Mouse (Mus musculus): ENCODE results near the gene Tmod3. TPM values are rescaled to one million over a fixed set of nuclear protein-coding genes. Genes with fewer than 3 reads are reported as not detected.
"Not testable (repeated sequence)": the region's sequence is repeated elsewhere in the genome, so short reads cannot be mapped to it uniquely, and the experiment has no call there.

The Tmod3 gene
- polyA plus RNA-seq, 1 experiment from 2014 or later: 74.6 TPM

GRCm38 (mm10) chr9:75551342-75551741, 8.1 kb downstream of the Tmod3 start:
- Histone ChIP-seq H3K4me2 (no peak overlapping the region), H3K27me3 (replicated peaks) (no peaks in the 10 kb centered on the region), H3K4me3 (no peak overlapping the region), H3K9me3 (replicated peaks) (no peaks in the 10 kb centered on the region; the same call in 1 of the 2 replicates), H3K9ac (no peak overlapping the region), H3K27ac (ENCODE audit: poor library complexity, severe bottlenecking) (no peak overlapping the region), H3K36me3 (0 out of 2 replicates have a peak, but pooled peaks cover 4% of the 10 kb centered on the region), H3K4me1 (replicated peaks) (peaks cover 31% of the 10 kb centered on the region)
- no peak for ATAC-seq (ENCODE audit: insufficient number of reproducible peaks, low FRiP score)
- WGBS: 51% methylated on average over 5 of the region's 5 CpGs

- ATAC-seq (ENCODE audit: insufficient number of reproducible peaks, low FRiP score): peak; percentile 74
- Histone ChIP-seq H3K27ac (ENCODE audit: poor library complexity, severe bottlenecking) (peak overlapping the region; percentile 69; the same call in 1 of the 2 replicates), H3K9me3 (replicated peaks) (no peaks in the 10 kb centered on the region; the same call in 1 of the 2 replicates), H3K27me3 (replicated peaks) (no peaks in the 10 kb centered on the region), H3K9ac (no peak overlapping the region), H3K36me3 (0 out of 2 replicates have a peak, but pooled peaks cover 4% of the 10 kb centered on the region), H3K4me1 (replicated peaks) (peaks cover 36% of the 10 kb centered on the region), H3K4me3 (no peak overlapping the region), H3K4me2 (no peak overlapping the region)
- 46% methylated on average over 8 of the region's 8 CpGs for WGBS
These were observed 10.4 kb downstream of the Tmod3 start for GRCm38 (mm10) chr9:75549010-75549409.

- peak overlapping the region; percentile 88 for H3K27ac ChIP-seq (ENCODE audit: poor library complexity, severe bottlenecking)
- H3K9me3 ChIP-seq (replicated peaks): no peaks in the 10 kb centered on the region; the same call in 1 of the 2 replicates
- WGBS: 50% methylated on average over 12 of the region's 12 CpGs
- H3K27me3 ChIP-seq (replicated peaks): no peaks in the 10 kb centered on the region
- H3K36me3 ChIP-seq: 0 out of 2 replicates have a peak, but pooled peaks cover 4% of the 10 kb centered on the region
- H3K4me2 ChIP-seq: peak overlapping the region; percentile 29; the same call in 1 of the 2 replicates
- H3K9ac ChIP-seq: no peak overlapping the region
- ATAC-seq (ENCODE audit: insufficient number of reproducible peaks, low FRiP score): peak; percentile 83
- H3K4me1 ChIP-seq (replicated peaks): peaks cover 28% of the 10 kb centered on the region
- no peak overlapping the region for H3K4me3 ChIP-seq
These were observed 12.4 kb downstream of the Tmod3 start for GRCm38 (mm10) chr9:75546885-75547553.

GRCm38 (mm10) chr9:75545514-75545913, 13.9 kb downstream of the Tmod3 start:
- 76% methylated on average over 8 of the region's 8 CpGs for WGBS
- Histone ChIP-seq H3K27ac (ENCODE audit: poor library complexity, severe bottlenecking) (no peak overlapping the region), H3K27me3 (replicated peaks) (no peaks in the 10 kb centered on the region), H3K9me3 (replicated peaks) (no peaks in the 10 kb centered on the region; the same call in 1 of the 2 replicates), H3K4me2 (no peak overlapping the region), H3K4me3 (no peak overlapping the region), H3K36me3 (0 out of 2 replicates have a peak, but pooled peaks cover 2% of the 10 kb centered on the region), H3K9ac (no peak overlapping the region), H3K4me1 (replicated peaks) (peaks cover 29% of the 10 kb centered on the region)
- no peak for ATAC-seq (ENCODE audit: insufficient number of reproducible peaks, low FRiP score)

- Histone ChIP-seq H3K9me3 (replicated peaks) (no peaks in the 10 kb centered on the region), H3K4me1 (replicated peaks) (peaks cover 31% of the 10 kb centered on the region), H3K36me3 (no peaks in the 10 kb centered on the region), H3K27me3 (replicated peaks) (no peaks in the 10 kb centered on the region), H3K4me2 (peak overlapping the region; percentile 21; the same call in 1 of the 2 replicates), H3K9ac (0 out of 2 replicates have a peak overlapping the region, but pooled peaks have one; percentile 2), H3K4me3 (no peak overlapping the region), H3K27ac (ENCODE audit: poor library complexity, severe bottlenecking) (peak overlapping the region; percentile 79)
- WGBS: 8% methylated on average over 5 of the region's 5 CpGs
- ATAC-seq (ENCODE audit: insufficient number of reproducible peaks, low FRiP score): no peak
These were observed 18.0 kb downstream of the Tmod3 start for GRCm38 (mm10) chr9:75541497-75541896.

GRCm38 (mm10) chr9:75536422-75536821, 23.0 kb downstream of the Tmod3 start:
- 86% methylated on average over 1 of the region's 1 CpGs for WGBS
- ATAC-seq (ENCODE audit: insufficient number of reproducible peaks, low FRiP score): no peak

GRCm38 (mm10) chr9:75534431-75534962, 25.0 kb downstream of the Tmod3 start:
- no peak overlapping the region for H3K4me3 ChIP-seq
- no peak overlapping the region for H3K27ac ChIP-seq (ENCODE audit: poor library complexity, severe bottlenecking)
- WGBS: 83% methylated on average over 8 of the region's 8 CpGs
- H3K4me1 ChIP-seq (replicated peaks): 0 out of 2 replicates have a peak, but pooled peaks cover 13% of the 10 kb centered on the region
- ATAC-seq (ENCODE audit: insufficient number of reproducible peaks, low FRiP score): no peak
- H3K9me3 ChIP-seq (replicated peaks): no peaks in the 10 kb centered on the region
- H3K27me3 ChIP-seq (replicated peaks): no peaks in the 10 kb centered on the region
- H3K4me2 ChIP-seq: no peak overlapping the region
- H3K9ac ChIP-seq: no peak overlapping the region
- H3K36me3 ChIP-seq: peaks cover 19% of the 10 kb centered on the region

More at GRCm38 (mm10) chr9:75536422-75536821, 23.0 kb downstream of the Tmod3 start:
- Histone ChIP-seq H3K36me3 (peaks cover 14% of the 10 kb centered on the region; the same call in 1 of the 2 replicates), H3K27ac (ENCODE audit: poor library complexity, severe bottlenecking) (no peak overlapping the region), H3K4me1 (replicated peaks) (peaks cover 17% of the 10 kb centered on the region), H3K9ac (no peak overlapping the region), H3K4me2 (no peak overlapping the region), H3K4me3 (no peak overlapping the region), H3K9me3 (replicated peaks) (no peaks in the 10 kb centered on the region), H3K27me3 (replicated peaks) (no peaks in the 10 kb centered on the region)

- not testable (repeated sequence) for ATAC-seq (ENCODE audit: insufficient number of reproducible peaks, low FRiP score)
- WGBS: 79% methylated on average over 9 of the region's 9 CpGs
These were observed 26.5 kb downstream of the Tmod3 start for GRCm38 (mm10) chr9:75532989-75533388.

GRCm38 (mm10) chr9:75532461-75532860, 27.0 kb downstream of the Tmod3 start:
- no peak overlapping the region for H3K4me3 ChIP-seq
- 86% methylated on average over 7 of the region's 7 CpGs for WGBS
- H3K4me2 ChIP-seq: no peak overlapping the region
- no peak overlapping the region for H3K9ac ChIP-seq
- H3K4me1 ChIP-seq (replicated peaks): peaks cover 9% of the 10 kb centered on the region
- ATAC-seq (ENCODE audit: insufficient number of reproducible peaks, low FRiP score): no peak
- H3K27me3 ChIP-seq (replicated peaks): no peaks in the 10 kb centered on the region
- peaks cover 28% of the 10 kb centered on the region for H3K36me3 ChIP-seq
- H3K9me3 ChIP-seq (replicated peaks): no peaks in the 10 kb centered on the region
- H3K27ac ChIP-seq (ENCODE audit: poor library complexity, severe bottlenecking): no peak overlapping the region

More at GRCm38 (mm10) chr9:75532989-75533388, 26.5 kb downstream of the Tmod3 start:
- Histone ChIP-seq H3K4me1 (replicated peaks) (0 out of 2 replicates have a peak, but pooled peaks cover 11% of the 10 kb centered on the region), H3K36me3 (peaks cover 28% of the 10 kb centered on the region)
- H3K4me2 ChIP-seq; H3K4me3 ChIP-seq; H3K9me3 ChIP-seq (replicated peaks); H3K27ac ChIP-seq (ENCODE audit: poor library complexity, severe bottlenecking); H3K9ac ChIP-seq; H3K27me3 ChIP-seq (replicated peaks): not testable (repeated sequence)

- Histone ChIP-seq H3K27me3 (replicated peaks) (no peaks in the 10 kb centered on the region), H3K36me3 (peaks cover 20% of the 10 kb centered on the region), H3K9me3 (replicated peaks) (no peaks in the 10 kb centered on the region), H3K9ac (no peak overlapping the region), H3K4me1 (replicated peaks) (peaks cover 7% of the 10 kb centered on the region), H3K4me3 (no peak overlapping the region), H3K27ac (ENCODE audit: poor library complexity, severe bottlenecking) (no peak overlapping the region), H3K4me2 (no peak overlapping the region)
- no peak for ATAC-seq (ENCODE audit: insufficient number of reproducible peaks, low FRiP score)
- 70% methylated on average over 5 of the region's 5 CpGs for WGBS
These were observed 30.1 kb downstream of the Tmod3 start for GRCm38 (mm10) chr9:75529358-75529757.

- ATAC-seq (ENCODE audit: insufficient number of reproducible peaks, low FRiP score): no peak
- WGBS: 92% methylated on average over 9 of the region's 9 CpGs
- no peak overlapping the region for H3K27ac ChIP-seq (ENCODE audit: poor library complexity, severe bottlenecking)
These were observed 31.4 kb downstream of the Tmod3 start for GRCm38 (mm10) chr9:75528096-75528495.

More at GRCm38 (mm10) chr9:75528096-75528495, 31.4 kb downstream of the Tmod3 start:
- Histone ChIP-seq H3K4me2 (no peak overlapping the region), H3K9me3 (replicated peaks) (no peaks in the 10 kb centered on the region), H3K36me3 (peaks cover 20% of the 10 kb centered on the region), H3K4me3 (no peak overlapping the region), H3K4me1 (replicated peaks) (peaks cover 7% of the 10 kb centered on the region), H3K9ac (no peak overlapping the region), H3K27me3 (replicated peaks) (no peaks in the 10 kb centered on the region)

Data from heart, embryonic 12.5 days (tissue).